Mouse (Mus musculus): ENCODE data around the gene Icam1.
"Not testable (repeated sequence)": the region's sequence is repeated elsewhere in the genome, so short reads cannot be mapped to it uniquely, and the experiment has no call there.

DNA sequence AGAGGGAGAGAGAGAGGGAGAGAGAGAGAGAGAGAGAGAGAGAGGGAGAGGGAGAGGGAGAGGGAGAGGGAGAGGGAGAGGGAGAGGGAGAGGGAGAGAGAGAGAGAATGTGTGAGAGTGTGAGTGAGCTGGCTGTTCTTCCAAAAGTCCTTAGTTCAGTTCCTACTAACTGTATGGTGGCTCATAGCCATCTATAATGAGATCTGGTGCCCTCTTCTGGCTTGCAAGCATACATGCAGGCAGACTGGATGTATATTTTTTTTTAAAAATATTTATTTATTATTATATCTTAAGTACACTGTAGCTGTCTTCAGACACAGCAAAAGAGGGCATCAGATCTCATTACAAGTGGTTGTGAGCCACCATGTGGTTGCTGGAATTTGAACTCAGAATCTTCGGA lies 17.4 kb upstream of the Icam1 start:
- not testable (repeated sequence) for TF ChIP-seq ZKSCAN1 (IDR thresholded peaks at IDR 0.05; ENCODE audit: borderline replicate concordance, low read depth, low read length); PAX5 (IDR thresholded peaks at IDR 0.05; ENCODE audit: low read length); POLR2A (IDR thresholded peaks at IDR 0.05; ENCODE audit: low read depth, low read length); USF1 (IDR thresholded peaks at IDR 0.05; ENCODE audit: low read depth, low read length); EP300 (IDR thresholded peaks at IDR 0.05; ENCODE audit: low read length); RCOR1 (conservative IDR thresholded peaks at IDR 0.05; ENCODE audit: low read depth, low read length); TCF12 (IDR thresholded peaks at IDR 0.05; ENCODE audit: low read depth, low read length); ZMIZ1 (IDR thresholded peaks at IDR 0.05; ENCODE audit: low read depth, low read length)
- TF ChIP-seq CTCF (conservative IDR thresholded peaks at IDR 0.05 in 1 of 2, IDR thresholded peaks at IDR 0.05 in 1 of 2; ENCODE audit: low read depth in 2 of 2, low read length in 2 of 2) = peak; percentile 18 to 64; a peak in 2 of 4 replicates
- TF ChIP-seq ZC3H11A (IDR thresholded peaks at IDR 0.05; ENCODE audit: low read depth, low read length) = peak; percentile 11; the same call in 1 of the 2 replicates

Measured in CH12.LX (cell line).